Mouse (Mus musculus) myocyte (in vitro differentiated cells): Measurements from ENCODE around the gene Ankrd22. TPM values are rescaled to one million over a fixed set of nuclear protein-coding genes. Genes with fewer than 3 reads are reported as not detected.
"Not testable (repeated sequence)": the region's sequence is repeated elsewhere in the genome, so short reads cannot be mapped to it uniquely, and the experiment has no call there.

Experiments used
- H3K27me3 ChIP-seq: one replicate; pipeline ENCODE4 v1.6.1; 2011; ENCODE audit not compliant: control insufficient read depth, insufficient read depth, insufficient read length
- H3K36me3 ChIP-seq: one replicate; pipeline ENCODE4 v1.6.1; 2011; ENCODE audit not compliant: control insufficient read depth, insufficient read depth
- H3K4me2 ChIP-seq: one replicate; pipeline ENCODE4 v1.6.1; 2011; ENCODE audit warnings: low read depth, control low read depth
- H3K4me3 ChIP-seq: one replicate; pipeline ENCODE4 v1.5.1; 2011; ENCODE audit warnings: mild to moderate bottlenecking, control low read depth, moderate library complexity
- H3K79me2 ChIP-seq: one replicate; pipeline ENCODE4 v1.6.1; 2011; ENCODE audit not compliant: control insufficient read depth, insufficient read depth
- H3ac ChIP-seq: one replicate; pipeline ENCODE4 v1.6.1; 2011; ENCODE audit not compliant: control insufficient read depth, insufficient read length
- CEBPB ChIP-seq: IDR thresholded peaks from 2 replicates; pipeline ENCODE4 v1.6.1; 2011; ENCODE audit warnings: mild to moderate bottlenecking, moderate library complexity; ENCODE audit not compliant: poor library complexity, insufficient read depth, severe bottlenecking
- E2F4 ChIP-seq: IDR thresholded peaks from one replicate; pipeline ENCODE4 v1.6.1; 2011; ENCODE audit warnings: mild to moderate bottlenecking, control low read depth, moderate library complexity; ENCODE audit not compliant: insufficient read depth
- MAX ChIP-seq: IDR thresholded peaks from one replicate; pipeline ENCODE4 v1.6.1; 2011; ENCODE audit warnings: low read depth, mild to moderate bottlenecking, control low read depth
- MYOD1 ChIP-seq, 3 experiments: IDR thresholded peaks; one replicate each; pipeline ENCODE4 v1.6.1; 2011; ENCODE audit warnings: control low read depth in 2 of 3, low read depth in 2 of 3, mild to moderate bottlenecking in 2 of 3, moderate library complexity in 1 of 3; ENCODE audit not compliant: insufficient read length in 2 of 3, control insufficient read depth in 1 of 3
- MYOG ChIP-seq, 3 experiments: IDR thresholded peaks; one replicate each; pipeline ENCODE4 v1.6.1; 2011; ENCODE audit warnings: control low read depth in 2 of 3, low read depth in 2 of 3, mild to moderate bottlenecking in 2 of 3; ENCODE audit not compliant: insufficient read length in 2 of 3, control insufficient read depth in 1 of 3, insufficient read depth in 1 of 3
- POLR2A ChIP-seq: IDR thresholded peaks from one replicate; pipeline ENCODE4 v1.6.1; 2011; ENCODE audit warnings: low read depth, mild to moderate bottlenecking, control low read depth, moderate library complexity; ENCODE audit not compliant: insufficient read length
- POLR2AphosphoS2 ChIP-seq: IDR thresholded peaks from one replicate; pipeline ENCODE4 v1.6.1; 2011; ENCODE audit warnings: low read depth, control low read depth; ENCODE audit not compliant: insufficient read length
- REST ChIP-seq: IDR thresholded peaks from one replicate; pipeline ENCODE4 v1.6.1; 2011; ENCODE audit warnings: mild to moderate bottlenecking, control low read depth, moderate library complexity; ENCODE audit not compliant: insufficient read depth, insufficient read length
- SRF ChIP-seq: IDR thresholded peaks from one replicate; pipeline ENCODE4 v1.6.1; 2011; ENCODE audit warnings: low read depth; ENCODE audit not compliant: control insufficient read depth, insufficient read length
- TCF12 ChIP-seq: IDR thresholded peaks from one replicate; pipeline ENCODE4 v1.6.1; 2011; ENCODE audit warnings: mild to moderate bottlenecking, control low read depth; ENCODE audit not compliant: poor library complexity, insufficient read depth, severe bottlenecking
- TCF3 ChIP-seq: IDR thresholded peaks from one replicate; pipeline ENCODE4 v1.6.1; 2011; ENCODE audit warnings: low read depth, control low read depth; ENCODE audit not compliant: insufficient read length
- USF1 ChIP-seq: IDR thresholded peaks from one replicate; pipeline ENCODE4 v1.6.1; 2011; ENCODE audit warnings: low read depth, mild to moderate bottlenecking, control low read depth, moderate library complexity
- polyA plus RNA-seq: library from polyadenylated mRNA; unstranded; fragments of >200 nt; fragmentation: generic; extraction: Trizol; gene quantifications from one replicate; pipeline ENCODE4 v1.2.1, GENCODE M21; 2012; ENCODE audit warnings: missing spikeins

Gene Ankrd22
- polyA plus RNA-seq, 1 experiment: 0.06 TPM

- peaks cover 78% of the 10 kb centered on the region for H3K79me2 ChIP-seq
- TF ChIP-seq POLR2A (no peak), MYOD1 (IDR thresholded peaks at IDR 0.05; ENCODE audit: control insufficient read depth in 1 of 3, insufficient read length in 2 of 3, low read depth in 2 of 3) (no peak), POLR2AphosphoS2 (no peak), TCF12 (no peak), SRF (no peak), MYOG (IDR thresholded peaks at IDR 0.05; ENCODE audit: control insufficient read depth in 1 of 3, insufficient read depth in 1 of 3, insufficient read length in 2 of 3, low read depth in 2 of 3) (no peak), USF1 (no peak), REST (no peak), E2F4 (no peak), CEBPB (no peak), TCF3 (no peak), MAX (no peak)
These were observed 44.2 kb upstream of the Ankrd22 start for GRCm38 (mm10) chr19:34209930-34210581.

GRCm38 (mm10) chr19:34209031-34209430 lies 43.2 kb upstream of the Ankrd22 start:
- no peak for TF ChIP-seq MYOG (IDR thresholded peaks at IDR 0.05; ENCODE audit: control insufficient read depth in 1 of 3, insufficient read depth in 1 of 3, insufficient read length in 2 of 3, low read depth in 2 of 3)
- TF ChIP-seq TCF12: no peak
- no peak for TF ChIP-seq POLR2A
- no peak for TF ChIP-seq USF1
- peaks cover 82% of the 10 kb centered on the region for H3K79me2 ChIP-seq
- H3K36me3 ChIP-seq: no peaks in the 10 kb centered on the region
- peak overlapping the region; percentile 35 for H3K4me2 ChIP-seq
- no peak overlapping the region for H3ac ChIP-seq
- no peaks in the 10 kb centered on the region for H3K27me3 ChIP-seq
- H3K4me3 ChIP-seq: no peak overlapping the region

More at GRCm38 (mm10) chr19:34209930-34210581, 44.2 kb upstream of the Ankrd22 start:
- H3K4me2 ChIP-seq: peak overlapping the region; percentile 7
- no peaks in the 10 kb centered on the region for H3K27me3 ChIP-seq
- H3K36me3 ChIP-seq: no peaks in the 10 kb centered on the region
- no peak overlapping the region for H3ac ChIP-seq
- no peak overlapping the region for H3K4me3 ChIP-seq

- H3ac ChIP-seq: no peak overlapping the region
- no peaks in the 10 kb centered on the region for H3K27me3 ChIP-seq
- H3K36me3 ChIP-seq: no peaks in the 10 kb centered on the region
- H3K4me2 ChIP-seq: peak overlapping the region; percentile 43
- no peak overlapping the region for H3K4me3 ChIP-seq
- H3K79me2 ChIP-seq: peaks cover 86% of the 10 kb centered on the region
- TF ChIP-seq POLR2A (no peak), CEBPB (no peak)
These were observed 41.0 kb upstream of the Ankrd22 start for GRCm38 (mm10) chr19:34206760-34207440.

GRCm38 (mm10) chr19:34206128-34206527 lies 40.3 kb upstream of the Ankrd22 start:
- not testable (repeated sequence) for H3ac ChIP-seq, H3K4me2 ChIP-seq, H3K4me3 ChIP-seq, H3K36me3 ChIP-seq, H3K27me3 ChIP-seq
- peaks cover 86% of the 10 kb centered on the region for H3K79me2 ChIP-seq

GRCm38 (mm10) chr19:34202668-34203067 lies 36.8 kb upstream of the Ankrd22 start:
- Histone ChIP-seq H3ac (no peak overlapping the region), H3K4me2 (no peak overlapping the region), H3K27me3 (no peaks in the 10 kb centered on the region), H3K79me2 (peaks cover 89% of the 10 kb centered on the region), H3K4me3 (no peak overlapping the region), H3K36me3 (no peaks in the 10 kb centered on the region)
- peak in 1 of 3 experiments; percentile 73 for TF ChIP-seq MYOG (IDR thresholded peaks at IDR 0.05; ENCODE audit: control insufficient read depth in 1 of 3, insufficient read depth in 1 of 3, insufficient read length in 2 of 3, low read depth in 2 of 3)
- peak in 1 of 3 experiments; percentile 62 for TF ChIP-seq MYOD1 (IDR thresholded peaks at IDR 0.05; ENCODE audit: control insufficient read depth in 1 of 3, insufficient read length in 2 of 3, low read depth in 2 of 3)
- TF ChIP-seq REST: no peak

- Histone ChIP-seq H3K27me3 (no peaks in the 10 kb centered on the region), H3K4me3 (no peak overlapping the region), H3K79me2 (peaks cover 96% of the 10 kb centered on the region), H3K36me3 (no peaks in the 10 kb centered on the region), H3ac (no peak overlapping the region), H3K4me2 (peak overlapping the region; percentile 35)
- TF ChIP-seq MAX (no peak), TCF12 (no peak)
These were observed 33.6 kb upstream of the Ankrd22 start for GRCm38 (mm10) chr19:34199488-34199887.
